Mouse (Mus musculus) common myeloid progenitor, adult 5-6 weeks (primary cell): ENCODE results near the gene Scfd2. TPM values are rescaled to one million over a fixed set of nuclear protein-coding genes. Genes with fewer than 3 reads are reported as not detected.

ENCODE experiments used
- ATAC-seq: replicated peaks from 2 replicates; pipeline ENCODE4 v1.8.0; 2016; ENCODE audit warnings: low read depth, mild to moderate bottlenecking, moderate TSS enrichment, inconsistent platforms; ENCODE audit not compliant: poor library complexity, severe bottlenecking
- total RNA-seq: library from RNA; stranded (forward); fragments of 200-1000, 187-1606 nt; gene quantifications from 2 replicates; pipeline ENCODE4 v1.2.3, GENCODE M21; 2017

The Scfd2 gene
- total RNA-seq, 1 experiment from 2014 or later, result 17.0 TPM

- ATAC-seq, result no peak
Observed at GRCm38 (mm10) chr5:74252672-74253286, 278.8 kb downstream of the Scfd2 start.

- ATAC-seq, result no peak
Observed at GRCm38 (mm10) chr5:74250947-74251346, 280.6 kb downstream of the Scfd2 start.

GRCm38 (mm10) chr5:74250308-74250707 is 281.3 kb downstream of the Scfd2 start:
- no peak for ATAC-seq

- ATAC-seq, result no peak
Observed at GRCm38 (mm10) chr5:74249794-74250193, 281.8 kb downstream of the Scfd2 start.

GRCm38 (mm10) chr5:74246971-74247370 is 284.6 kb downstream of the Scfd2 start:
- ATAC-seq, result no peak

GRCm38 (mm10) chr5:74246453-74246852 is 285.1 kb downstream of the Scfd2 start:
- no peak for ATAC-seq

GRCm38 (mm10) chr5:74245641-74246145 is 285.9 kb downstream of the Scfd2 start:
- ATAC-seq, result no peak

GRCm38 (mm10) chr5:74244406-74245019 is 287.0 kb downstream of the Scfd2 start:
- no peak for ATAC-seq

GRCm38 (mm10) chr5:74242654-74243053 is 288.9 kb downstream of the Scfd2 start:
- no peak for ATAC-seq

GRCm38 (mm10) chr5:74240926-74241680 is 290.5 kb downstream of the Scfd2 start:
- no peak for ATAC-seq

- ATAC-seq, result no peak
Observed at GRCm38 (mm10) chr5:74240298-74240697, 291.3 kb downstream of the Scfd2 start.

- ATAC-seq, result no peak
Observed at GRCm38 (mm10) chr5:74239369-74239768, 292.2 kb downstream of the Scfd2 start.

GRCm38 (mm10) chr5:74233808-74234207 is 297.8 kb downstream of the Scfd2 start:
- ATAC-seq, result no peak

- no peak for ATAC-seq
Observed at GRCm38 (mm10) chr5:74230525-74230924, 301.0 kb downstream of the Scfd2 start.

GRCm38 (mm10) chr5:74229775-74230413 is 301.7 kb downstream of the Scfd2 start:
- no peak for ATAC-seq

- ATAC-seq, result no peak
Observed at GRCm38 (mm10) chr5:74228938-74229337, 302.6 kb downstream of the Scfd2 start.

GRCm38 (mm10) chr5:74227352-74227751 is 304.2 kb downstream of the Scfd2 start:
- no peak for ATAC-seq

GRCm38 (mm10) chr5:74226183-74226582 is 305.4 kb downstream of the Scfd2 start:
- ATAC-seq, result no peak

- no peak for ATAC-seq
Observed at GRCm38 (mm10) chr5:74224480-74224879, 307.1 kb downstream of the Scfd2 start.

- no peak for ATAC-seq
Observed at GRCm38 (mm10) chr5:74222626-74223025, 308.9 kb downstream of the Scfd2 start.

- no peak for ATAC-seq
Observed at GRCm38 (mm10) chr5:74218524-74218923, 313.0 kb downstream of the Scfd2 start.
